Mouse (Mus musculus) hindbrain, embryonic 13.5 days (tissue): Measurements from ENCODE around the gene Gcgr. TPM values are rescaled to one million over a fixed set of nuclear protein-coding genes. Genes with fewer than 3 reads are reported as not detected.

Experiments used
- ATAC-seq: fragments of 200-750 bp; cut with Nextera tagmentation; 2 replicates; pipeline ENCODE4 v1.8.0; 2017; ENCODE audit warnings: moderate TSS enrichment; ENCODE audit not compliant: low FRiP score
- H3K27ac ChIP-seq: fragments of 300-500 bp; sonication (generic); 2 replicates; pipeline ENCODE4 v1.5.1; 2015; ENCODE audit warnings: inconsistent platforms, mild to moderate bottlenecking, moderate library complexity
- H3K27me3 ChIP-seq: fragments of 300-500 bp; sonication (generic); 2 replicates; pipeline ENCODE4 v1.6.1; 2015; ENCODE audit warnings: mild to moderate bottlenecking, inconsistent platforms
- H3K36me3 ChIP-seq: fragments of 300-500 bp; sonication (generic); 2 replicates; pipeline ENCODE4 v1.6.1; 2015; ENCODE audit warnings: mild to moderate bottlenecking, inconsistent platforms
- H3K4me1 ChIP-seq: fragments of 300-500 bp; sonication (generic); replicated peaks from 2 replicates; pipeline ENCODE4 v1.6.1; 2015; ENCODE audit warnings: inconsistent platforms
- H3K4me2 ChIP-seq: fragments of 300-500 bp; sonication (generic); 2 replicates; pipeline ENCODE4 v1.6.1; 2015; ENCODE audit warnings: inconsistent platforms, mild to moderate bottlenecking, moderate library complexity
- H3K4me3 ChIP-seq: fragments of 300-500 bp; sonication (generic); 2 replicates; pipeline ENCODE4 v1.5.1; 2015; ENCODE audit warnings: mild to moderate bottlenecking, inconsistent platforms
- H3K9ac ChIP-seq: fragments of 300-500 bp; sonication (generic); 2 replicates; pipeline ENCODE4 v1.6.1; 2015; ENCODE audit warnings: mild to moderate bottlenecking, inconsistent platforms
- H3K9me3 ChIP-seq: fragments of 300-500 bp; sonication (generic); 2 replicates; pipeline ENCODE4 v1.6.1; 2016; ENCODE audit warnings: inconsistent platforms
- WGBS: fragments of 180-500 bp; shearing (Covaris S2); methylation state at CpG from one replicate; pipeline ENCODE4 v1.1.7; 2015; 5-methylcytosine and 5-hydroxymethylcytosine counted together
- polyA plus RNA-seq: library from polyadenylated mRNA; unstranded; fragments of >200 nt; fragmentation: Nextera tagmentation; extraction: Ambion mirVana; gene quantifications from 2 replicates; pipeline ENCODE4 v1.2.1, GENCODE M21; 2015

Gcgr gene
- polyA plus RNA-seq, 1 experiment from 2014 or later, result 0.19 TPM

GRCm38 (mm10) chr11:120583937-120584336 is 53.4 kb downstream of the Gcgr start:
- H3K36me3 ChIP-seq, result peaks cover 53% of the 10 kb centered on the region
- WGBS, result 88% methylated on average over 1 of the region's 1 CpGs

GRCm38 (mm10) chr11:120588531-120588930 is 58.0 kb downstream of the Gcgr start:
- Histone ChIP-seq H3K36me3 (peaks cover 88% of the 10 kb centered on the region), H3K9me3 (peaks cover 4% of the 10 kb centered on the region; the same call in 1 of the 2 replicates), H3K4me2 (no peak overlapping the region), H3K4me3 (no peak overlapping the region), H3K4me1 (no peaks in the 10 kb centered on the region), H3K27ac (no peak overlapping the region), H3K27me3 (no peaks in the 10 kb centered on the region), H3K9ac (no peak overlapping the region)
- no peak for ATAC-seq
- 93% methylated on average over 6 of the region's 6 CpGs for WGBS

More at GRCm38 (mm10) chr11:120583937-120584336, 53.4 kb downstream of the Gcgr start:
- H3K4me1 ChIP-seq, result peaks cover 27% of the 10 kb centered on the region
- no peak overlapping the region for H3K27ac ChIP-seq
- no peak overlapping the region for H3K4me3 ChIP-seq
- ATAC-seq, result no peak
- H3K27me3 ChIP-seq, result no peaks in the 10 kb centered on the region
- H3K9me3 ChIP-seq, result peaks cover 4% of the 10 kb centered on the region; the same call in 1 of the 2 replicates
- H3K4me2 ChIP-seq, result no peak overlapping the region
- H3K9ac ChIP-seq, result no peak overlapping the region

Other genes with a start within 250 kb of the Gcgr start
- 4,110 and 4,339 TPM in 2 replicates for gene Actg1, start 182.2 kb upstream of the Gcgr start, polyA plus RNA-seq
- gene Fscn2, start 169.2 kb upstream of the Gcgr start, polyA plus RNA-seq, result 1.6 and 2.6 TPM in 2 replicates
- gene Faap100, start 151.9 kb upstream of the Gcgr start, polyA plus RNA-seq, result 74.6 and 82.4 TPM in 2 replicates
- 32.5 and 33.8 TPM in 2 replicates for gene Nploc4, start 93.0 kb upstream of the Gcgr start, polyA plus RNA-seq
- not detected in 2 replicates for gene Tspan10, start 88.1 kb upstream of the Gcgr start, polyA plus RNA-seq
- 0.36 and 0.44 TPM in 2 replicates for gene Pde6g, start 77.2 kb upstream of the Gcgr start, polyA plus RNA-seq
- gene Oxld1, start 72.6 kb upstream of the Gcgr start, polyA plus RNA-seq, result 10.5 and 10.6 TPM in 2 replicates
- gene Ccdc137, start 72.6 kb upstream of the Gcgr start, polyA plus RNA-seq, result 26.3 and 27.3 TPM in 2 replicates
- gene Arl16, start 63.1 kb upstream of the Gcgr start, polyA plus RNA-seq, result 58.9 and 63.2 TPM in 2 replicates
- gene Mrpl12, start 46.1 kb upstream of the Gcgr start, polyA plus RNA-seq, result 108 TPM in 2 replicates
- gene Slc25a10, start 38.9 kb upstream of the Gcgr start, polyA plus RNA-seq, result 32.0 and 32.8 TPM in 2 replicates
- gene Mcrip1, start 19.0 kb downstream of the Gcgr start, polyA plus RNA-seq, result 234 and 241 TPM in 2 replicates
- gene Ppp1r27, start 20.4 kb downstream of the Gcgr start, polyA plus RNA-seq, result not detected in 2 replicates
- 289 and 294 TPM in 2 replicates for gene P4hb, start 42.6 kb downstream of the Gcgr start, polyA plus RNA-seq
- gene Arhgdia, start 50.9 kb downstream of the Gcgr start, polyA plus RNA-seq, result 471 and 481 TPM in 2 replicates
- 267 and 290 TPM in 2 replicates for gene Alyref, start 67.7 kb downstream of the Gcgr start, polyA plus RNA-seq
- gene Anapc11, start 67.7 kb downstream of the Gcgr start, polyA plus RNA-seq, result 179 and 192 TPM in 2 replicates
- gene Npb, start 77.8 kb downstream of the Gcgr start, polyA plus RNA-seq, result 0.79 and 1.3 TPM in 2 replicates
- 169 and 174 TPM in 2 replicates for gene Pcyt2, start 87.2 kb downstream of the Gcgr start, polyA plus RNA-seq
- gene Sirt7, start 94.5 kb downstream of the Gcgr start, polyA plus RNA-seq, result 50.4 and 50.6 TPM in 2 replicates
- 27.5 and 30.8 TPM in 2 replicates for gene Mafg, start 102.9 kb downstream of the Gcgr start, polyA plus RNA-seq
- 22.9 and 23.3 TPM in 2 replicates for gene Pycr1, start 113.1 kb downstream of the Gcgr start, polyA plus RNA-seq
- 0.36 and 0.77 TPM in 2 replicates for gene Myadml2, start 117.5 kb downstream of the Gcgr start, polyA plus RNA-seq
- gene Notum, start 130.5 kb downstream of the Gcgr start, polyA plus RNA-seq, result 0.91 and 0.98 TPM in 2 replicates
- gene Aspscr1, start 142.3 kb downstream of the Gcgr start, polyA plus RNA-seq, result 152 and 161 TPM in 2 replicates
- gene Cenpx, start 183.0 kb downstream of the Gcgr start, polyA plus RNA-seq, result 103 and 113 TPM in 2 replicates
- gene Lrrc45, start 183.2 kb downstream of the Gcgr start, polyA plus RNA-seq, result 67.9 and 73.1 TPM in 2 replicates
- gene Rac3, start 190.8 kb downstream of the Gcgr start, polyA plus RNA-seq, result 272 and 278 TPM in 2 replicates
- gene Dcxr, start 196.6 kb downstream of the Gcgr start, polyA plus RNA-seq, result 9.7 and 12.1 TPM in 2 replicates
- gene Cbr2, start 201.4 kb downstream of the Gcgr start, polyA plus RNA-seq, result 0.49 TPM in 1 of 2 replicates, not detected in the other
- gene Hmga1b, start 232.1 kb downstream of the Gcgr start, polyA plus RNA-seq, result 0.94 and 2.1 TPM in 2 replicates